Mouse (Mus musculus) MN1 (cell line): ENCODE data around the gene Rpl36a-ps1.

Experiments used
- DNase-seq: peaks from one replicate; pipeline ENCODE4 v3.0.0-alpha.2; 2016; ENCODE audit warnings: low spot score

The Rpl36a-ps1 gene

GRCm38 (mm10) chr14:98951626-98952290 lies 42.4 kb downstream of the Rpl36a-ps1 start:
- no peak for DNase-seq
